Mouse (Mus musculus) CH12.LX (cell line): ENCODE data around the gene 1700113H08Rik.

Source experiments
- CTCF ChIP-seq, 2 experiments: IDR thresholded peaks in 1 of 2; conservative IDR thresholded peaks in 1 of 2; 2 replicates each; pipeline ENCODE4 v1.5.1; 2011 to 2012; ENCODE audit warnings: low read depth in 2 of 2, low read length in 2 of 2, improper control_type of control experiment in 1 of 2, inconsistent platforms in 1 of 2, mild to moderate bottlenecking in 1 of 2, moderate library complexity in 1 of 2
- POLR2A ChIP-seq: IDR thresholded peaks from 2 replicates; pipeline ENCODE4 v1.6.1; 2011; ENCODE audit warnings: low read depth, mild to moderate bottlenecking, improper control_type of control experiment, low read length
- RCOR1 ChIP-seq: conservative IDR thresholded peaks from 2 replicates; pipeline ENCODE4 v1.6.1; 2012; ENCODE audit warnings: low read depth, mild to moderate bottlenecking, inconsistent platforms, low read length, improper control_type of control experiment
- USF1 ChIP-seq: IDR thresholded peaks from 2 replicates; pipeline ENCODE4 v1.6.1; 2014; ENCODE audit warnings: low read depth, mild to moderate bottlenecking, inconsistent platforms, low read length, improper control_type of control experiment
- USF2 ChIP-seq: conservative IDR thresholded peaks from 2 replicates; pipeline ENCODE4 v1.6.1; 2011; ENCODE audit warnings: low read depth, low read length, improper control_type of control experiment

DNA sequence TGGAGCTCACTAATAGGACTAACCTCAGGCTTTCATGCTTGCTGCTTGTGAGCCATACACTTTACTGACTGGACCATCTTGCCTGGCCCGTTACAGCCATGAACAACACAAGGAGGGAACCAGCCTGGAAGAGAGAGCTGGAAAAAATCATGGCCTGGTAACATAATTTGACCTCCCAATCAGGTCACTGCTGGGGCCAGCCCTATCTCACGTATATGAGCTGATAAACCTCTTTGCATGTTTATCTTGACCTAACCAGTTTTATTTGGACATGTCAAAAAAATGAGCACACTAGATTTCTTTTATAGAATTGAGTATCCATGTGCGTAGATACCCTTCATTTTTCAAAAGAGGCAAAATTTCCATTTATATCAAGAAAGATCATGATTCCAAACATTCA is 213.9 kb downstream of the 1700113H08Rik start:
- no peak for TF ChIP-seq USF2
- TF ChIP-seq CTCF (conservative IDR thresholded peaks at IDR 0.05 in 1 of 2, IDR thresholded peaks at IDR 0.05 in 1 of 2; ENCODE audit: low read depth in 2 of 2, low read length in 2 of 2), result no peak
- TF ChIP-seq POLR2A, result no peak
- TF ChIP-seq RCOR1, result no peak
- TF ChIP-seq USF1, result no peak
